Mouse (Mus musculus): ENCODE data around the gene Ppfia2.

Gene Ppfia2

DNA sequence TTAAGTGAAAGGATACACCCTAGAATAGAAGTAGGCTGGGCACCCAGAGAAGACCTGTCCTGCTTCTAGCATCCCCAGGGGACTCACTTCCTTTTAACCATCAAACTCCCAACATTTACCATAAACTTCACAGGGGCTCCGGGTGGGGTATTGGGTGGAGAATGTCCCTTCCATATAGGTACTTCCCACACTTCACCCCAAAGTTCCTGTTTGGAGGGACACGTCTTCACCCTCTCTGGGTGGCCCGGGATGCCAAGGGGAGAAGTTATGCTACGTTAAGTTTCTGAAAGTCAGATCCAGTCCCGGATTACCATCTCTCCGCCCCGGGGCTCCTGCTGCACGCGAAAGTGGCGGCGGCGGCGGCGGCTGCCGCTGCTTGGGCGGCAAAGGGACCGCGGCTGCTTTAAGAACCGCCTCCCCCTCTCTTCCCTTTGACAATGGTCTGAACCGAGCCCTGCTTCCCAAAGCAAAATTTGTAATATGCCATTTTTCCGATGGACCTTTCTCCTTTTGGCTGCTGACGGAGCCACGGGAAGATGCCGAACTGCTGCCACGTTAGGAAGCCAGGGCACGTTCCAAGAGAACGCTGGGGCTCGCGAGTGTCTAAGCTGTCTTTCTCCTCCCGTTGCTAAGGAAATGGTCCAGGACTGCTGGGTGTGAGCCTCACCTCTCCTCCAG lies at the start of gene Ppfia2:
Gene Ppfia2 (plus strand): TSS at position 485 of the 678 bp plus-strand sequence.
- in situ Hi-C loops (cut with MboI, MseI), result loop anchor here (10.0 kb wide), 1 partner anchor 295 kb away; no protein-coding TSS in a partner anchor

DNA sequence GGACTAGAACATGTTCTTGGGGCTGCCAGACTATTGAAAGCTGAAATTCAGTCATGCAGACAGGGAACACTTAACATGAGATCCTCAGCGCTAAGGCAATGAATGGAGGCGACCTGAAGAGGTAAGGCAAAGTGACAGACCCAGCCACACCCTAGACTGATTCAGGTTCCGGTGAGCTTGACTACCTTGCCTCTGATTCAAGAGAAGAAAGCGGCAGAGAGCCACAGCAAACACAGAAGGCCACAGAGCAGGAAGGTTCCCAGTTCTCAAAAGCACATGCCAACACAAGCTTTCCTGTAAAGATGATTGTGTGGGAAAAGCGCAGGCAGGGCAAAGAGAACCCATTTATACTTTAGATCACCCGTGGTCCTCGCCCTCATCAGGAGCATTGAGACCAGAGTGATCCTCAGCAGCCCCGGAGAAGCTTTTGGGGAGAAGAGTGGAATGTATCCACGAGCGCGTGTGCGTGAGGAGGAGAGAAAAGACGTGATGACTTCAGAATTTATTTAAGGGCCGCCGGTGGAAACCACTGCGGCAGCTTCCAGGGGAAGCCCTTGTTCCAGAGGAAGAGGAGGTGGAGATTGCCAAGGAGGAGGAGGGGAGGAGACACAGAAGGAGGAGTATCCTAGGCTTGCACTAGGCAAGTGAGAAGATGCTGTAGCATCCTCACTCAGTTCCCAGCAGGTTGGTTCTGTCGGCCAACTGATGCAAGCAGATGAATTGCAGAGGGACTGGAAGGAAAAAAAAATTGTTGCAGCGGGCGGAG lies 1.0 kb upstream of the Ppfia2 start:
- in situ Hi-C loops (cut with MboI, MseI), result no loop called here

DNA sequence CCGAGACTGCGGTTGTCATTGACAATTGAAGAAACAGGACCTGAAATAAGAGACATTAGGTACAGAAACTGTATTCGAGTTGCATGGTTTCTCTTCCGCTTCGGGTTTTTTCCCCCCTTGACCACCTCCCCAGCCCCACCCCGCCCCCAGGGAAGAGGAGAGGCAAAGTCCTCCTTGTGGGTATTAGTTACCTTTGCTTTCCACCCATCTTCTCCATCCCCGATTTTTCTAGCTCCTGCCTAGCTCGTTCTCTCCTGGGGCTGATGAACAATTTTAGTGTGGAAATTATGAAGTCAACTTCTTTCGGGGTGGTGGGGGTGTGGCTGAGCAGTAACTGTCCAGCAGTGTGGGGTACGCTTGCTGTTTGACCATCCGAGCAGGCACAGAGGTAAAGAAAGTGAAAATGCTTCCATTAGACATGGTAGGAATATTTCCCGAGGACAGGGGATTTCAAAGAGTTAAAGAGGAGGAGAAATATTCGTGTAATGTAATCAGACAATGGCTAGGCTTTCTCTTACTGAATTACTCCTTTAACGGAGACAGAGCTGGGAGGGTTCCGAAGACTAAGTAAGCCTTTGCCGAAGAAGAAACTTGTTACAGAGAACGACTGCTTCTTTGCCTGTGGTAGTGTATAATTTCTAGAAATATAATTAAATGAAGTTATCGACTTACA lies 530 bp downstream of the Ppfia2 start:
- in situ Hi-C loops (cut with MboI, MseI), result loop anchor here (10.0 kb wide), 1 partner anchor 296 kb away; no protein-coding TSS in a partner anchor

DNA sequence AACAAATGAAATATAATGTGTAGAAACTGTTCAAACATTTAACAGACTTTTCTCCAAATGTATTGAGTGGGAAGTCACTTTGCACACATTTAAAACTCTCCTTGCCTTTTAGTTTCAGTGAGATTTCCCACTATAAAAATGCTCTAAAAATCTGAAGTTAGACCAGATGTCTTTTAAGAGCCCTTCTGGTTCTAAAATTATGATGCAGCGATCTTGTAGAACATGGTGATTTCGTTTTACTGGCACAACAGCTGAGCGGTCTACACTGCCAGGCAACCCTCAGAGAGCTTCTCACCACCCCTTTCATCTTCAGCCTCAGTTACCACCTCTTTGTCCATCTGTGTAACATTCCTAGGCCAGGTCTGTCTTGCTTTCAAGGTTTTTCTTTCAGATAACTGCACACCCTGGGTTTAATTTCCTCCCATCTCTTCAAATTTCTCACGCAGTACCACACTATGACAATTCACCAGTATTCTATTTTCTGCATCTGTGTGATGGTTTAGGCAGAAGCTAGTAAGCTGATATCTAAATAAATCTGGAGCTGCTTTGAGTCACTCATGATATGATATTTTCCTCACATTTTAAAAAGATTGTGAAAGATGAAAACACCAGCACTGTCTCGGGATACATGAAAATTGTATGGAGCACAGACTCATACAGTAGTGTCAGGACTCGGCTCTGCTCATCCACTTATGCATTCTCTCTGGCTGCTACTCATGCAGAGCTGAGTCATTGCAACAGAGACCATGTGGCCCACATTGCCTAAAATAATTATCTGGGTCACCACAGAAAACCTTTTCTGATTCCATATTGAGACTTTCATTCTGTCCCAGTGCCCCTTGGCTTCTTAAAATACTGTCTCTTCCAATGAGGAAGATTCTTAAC lies 39.4 kb downstream of the Ppfia2 start:
- in situ Hi-C loops (cut with MboI, MseI), result no loop called here

DNA sequence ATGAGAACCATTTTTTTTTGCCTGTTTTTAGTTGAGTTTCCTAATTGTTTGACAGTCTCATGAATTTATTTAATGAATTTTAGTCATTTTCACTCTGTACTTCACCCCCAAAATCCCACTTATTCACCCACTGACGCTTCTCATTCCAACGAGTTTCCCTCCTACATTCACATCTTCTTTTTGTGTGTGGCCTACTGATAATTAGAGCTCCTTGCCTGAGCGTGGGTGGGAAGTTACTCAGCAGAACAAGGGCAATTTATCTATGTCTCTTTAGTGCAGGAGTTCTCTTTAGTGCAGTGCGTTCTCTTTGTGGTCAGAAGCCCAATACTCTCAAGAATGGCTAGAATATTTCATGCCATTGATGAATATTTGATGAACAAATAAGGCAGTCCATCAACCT lies 95.9 kb downstream of the Ppfia2 start:
- in situ Hi-C loops (cut with MboI, MseI), result no loop called here

DNA sequence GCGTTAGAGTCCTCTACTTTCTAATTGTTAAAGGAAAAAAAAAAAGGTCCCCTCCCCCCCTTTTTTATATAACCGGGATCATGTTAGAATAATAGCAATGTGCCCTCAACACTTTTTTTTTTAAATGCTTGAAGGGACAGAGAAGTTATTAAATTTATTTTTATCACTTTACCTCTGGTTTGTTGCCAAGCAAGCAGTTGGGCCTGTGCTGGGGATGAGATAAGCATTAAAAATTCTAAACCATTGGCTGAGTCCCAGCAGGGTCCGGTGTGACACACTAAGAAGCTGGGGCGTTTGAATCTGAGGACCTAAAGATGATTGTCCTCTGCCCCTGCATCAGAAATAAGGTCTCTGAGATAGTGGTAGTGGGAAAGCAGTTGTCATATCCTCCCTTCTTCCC lies 114.9 kb downstream of the Ppfia2 start:
- in situ Hi-C loops (cut with MboI, MseI), result loop anchor here (25.0 kb wide), 1 partner anchor 723 kb away; no protein-coding TSS in a partner anchor

DNA sequence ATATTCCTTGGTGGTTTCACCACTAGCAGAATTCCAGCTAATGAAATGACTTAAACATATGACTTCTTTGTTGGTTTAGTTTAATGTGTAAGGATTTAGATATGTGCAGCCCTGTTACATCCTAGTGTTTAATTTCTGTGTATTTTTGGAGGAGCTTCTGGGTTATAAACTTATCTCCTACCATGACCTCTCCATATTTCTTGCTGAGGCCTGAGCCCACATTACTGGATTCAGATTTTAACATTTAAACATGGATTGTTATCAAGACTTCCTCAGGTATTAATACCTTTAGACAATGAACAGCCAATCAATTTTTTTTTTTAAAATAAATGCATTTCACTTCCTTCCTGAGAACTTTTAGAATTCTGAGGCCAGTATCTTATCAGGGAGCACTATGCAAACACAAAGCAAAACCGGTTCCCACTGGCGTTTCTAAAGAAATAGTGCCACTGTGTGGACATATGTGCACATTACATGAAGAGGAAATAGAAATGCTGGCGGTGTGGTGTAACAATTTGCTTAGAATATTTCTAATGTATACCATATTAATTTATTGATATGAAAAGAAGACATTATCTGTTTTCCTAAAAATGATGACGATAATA lies 115.4 kb downstream of the Ppfia2 start:
- in situ Hi-C loops (cut with MboI, MseI), result loop anchor here (25.0 kb wide), 1 partner anchor 723 kb away; no protein-coding TSS in a partner anchor

DNA sequence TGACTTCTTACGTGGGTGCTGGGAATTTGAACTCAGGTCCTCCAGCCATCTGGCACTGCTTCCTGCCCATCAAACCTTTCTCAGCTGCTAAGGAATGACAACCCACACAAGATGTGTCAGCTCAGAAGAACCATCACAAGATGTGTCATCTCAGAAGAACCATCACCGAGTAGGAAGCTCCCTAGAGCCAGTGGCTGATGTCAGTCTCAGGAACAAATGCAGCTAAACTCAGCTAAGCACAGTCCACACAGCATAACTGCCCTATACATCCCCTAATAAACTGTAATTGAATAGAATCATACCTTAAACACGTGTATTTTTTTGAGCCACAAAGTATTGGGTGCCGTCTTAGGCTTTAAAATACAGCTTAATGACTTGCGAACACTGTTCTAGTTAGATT lies 117.7 kb downstream of the Ppfia2 start:
- in situ Hi-C loops (cut with MboI, MseI), result loop anchor here (25.0 kb wide), 1 partner anchor 726 kb away; no protein-coding TSS in a partner anchor

DNA sequence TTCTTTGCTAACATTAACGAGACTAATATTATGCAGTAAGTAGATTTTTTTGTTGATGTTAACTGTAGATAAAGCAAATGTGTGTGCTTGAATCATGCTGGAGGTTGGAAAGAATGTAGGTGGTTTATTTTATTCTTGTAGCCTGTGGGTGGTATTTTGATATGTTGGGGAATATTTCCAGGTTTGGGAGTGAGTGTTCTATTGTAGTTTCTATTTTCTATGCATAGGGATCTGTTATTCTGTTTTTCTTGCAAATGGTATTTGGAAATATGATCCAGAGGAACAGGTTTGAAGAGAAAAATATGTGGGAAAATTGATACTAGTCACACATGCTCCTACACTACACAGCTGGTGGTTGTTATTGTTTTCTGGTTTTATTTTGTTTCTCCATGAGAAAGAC lies 120.8 kb downstream of the Ppfia2 start:
- in situ Hi-C loops (cut with MboI, MseI), result loop anchor here (25.0 kb wide), 1 partner anchor 729 kb away; no protein-coding TSS in a partner anchor

DNA sequence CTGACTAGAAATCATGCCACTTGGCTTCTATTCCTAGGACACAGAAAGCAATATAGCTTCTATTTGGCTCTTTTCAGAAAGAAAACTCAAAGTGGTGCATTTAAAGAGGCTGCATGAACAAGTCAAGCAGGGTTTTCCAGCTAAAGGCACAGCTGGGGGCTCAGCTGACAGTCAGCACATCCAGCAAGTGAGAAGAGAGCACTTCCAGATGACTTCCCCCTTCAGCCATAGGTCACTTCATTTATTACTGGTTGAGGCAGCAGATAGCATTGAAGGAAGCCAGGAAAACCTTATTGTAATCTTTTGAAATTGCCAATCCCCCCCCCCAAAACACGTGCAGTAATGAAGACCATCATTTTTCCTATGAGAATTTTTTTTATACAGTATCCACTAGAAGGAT lies 126.8 kb downstream of the Ppfia2 start:
- in situ Hi-C loops (cut with MboI, MseI), result loop anchor here (25.0 kb wide), 1 partner anchor 735 kb away; no protein-coding TSS in a partner anchor

DNA sequence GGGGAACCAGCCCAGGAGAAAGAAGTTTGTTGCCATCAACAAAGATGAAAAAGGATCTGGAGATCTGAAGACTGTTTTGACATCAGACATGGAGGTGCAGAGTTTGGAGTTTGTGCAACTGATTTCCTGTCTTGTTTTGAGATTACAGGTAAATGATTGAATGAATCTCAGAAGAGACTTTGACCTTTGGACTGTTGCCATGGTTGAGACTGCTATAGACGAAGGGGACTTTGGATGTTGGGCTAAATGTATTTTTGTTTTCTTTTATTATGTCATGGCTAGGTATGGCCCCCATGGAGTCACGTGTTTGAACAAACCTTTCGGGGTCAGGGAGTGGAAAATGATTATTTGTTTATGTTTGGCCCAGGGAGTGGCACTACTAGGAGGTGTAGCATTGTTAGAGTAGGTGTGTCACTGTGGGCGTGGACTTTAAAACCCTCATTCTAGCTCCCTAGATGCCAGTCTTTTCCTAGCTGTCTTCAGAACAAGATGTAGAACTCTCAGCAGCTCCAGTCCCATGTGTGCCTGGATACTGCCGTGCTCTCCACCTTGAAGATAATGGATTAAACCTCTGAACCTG lies 133.3 kb downstream of the Ppfia2 start:
- in situ Hi-C loops (cut with MboI, MseI), result no loop called here

DNA sequence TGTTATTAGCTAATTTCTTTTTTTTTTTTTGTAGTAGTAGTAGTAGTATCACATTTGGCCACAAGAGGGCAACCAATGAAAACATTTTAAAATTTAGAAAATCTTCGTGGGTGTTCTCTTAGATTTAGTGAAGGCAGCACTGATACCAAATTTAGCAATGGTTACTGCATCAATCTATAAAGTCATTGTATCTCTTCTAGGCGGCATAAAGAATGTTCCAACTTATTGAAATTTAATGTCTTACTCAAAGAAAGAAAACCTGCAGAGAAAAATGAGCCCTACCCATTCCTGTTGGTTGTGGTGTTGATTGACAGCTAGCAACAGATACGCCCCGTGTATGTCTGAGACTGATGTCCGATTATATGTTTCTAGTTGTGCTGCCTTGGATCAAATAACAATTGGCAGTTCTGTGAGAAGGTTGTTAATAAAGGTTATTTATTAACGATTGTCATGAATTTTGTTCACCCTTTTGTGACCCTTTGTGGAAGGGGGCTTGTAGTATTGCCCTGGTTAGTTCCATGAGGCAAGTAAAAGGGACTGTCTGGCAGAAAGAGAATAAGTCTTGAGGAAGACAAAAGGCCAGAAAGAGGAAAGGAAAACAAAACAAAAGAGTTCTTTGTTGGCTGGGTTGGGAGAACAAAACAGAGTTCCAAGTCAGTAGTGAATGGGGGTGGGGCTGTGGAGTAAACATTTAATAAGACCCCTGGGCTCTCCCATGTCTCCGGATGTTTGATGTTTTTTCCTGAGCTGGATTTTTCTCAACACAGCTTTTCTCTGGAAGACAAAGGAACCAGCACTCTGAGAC lies 139.2 kb downstream of the Ppfia2 start:
- in situ Hi-C loops (cut with MboI, MseI), result no loop called here

DNA sequence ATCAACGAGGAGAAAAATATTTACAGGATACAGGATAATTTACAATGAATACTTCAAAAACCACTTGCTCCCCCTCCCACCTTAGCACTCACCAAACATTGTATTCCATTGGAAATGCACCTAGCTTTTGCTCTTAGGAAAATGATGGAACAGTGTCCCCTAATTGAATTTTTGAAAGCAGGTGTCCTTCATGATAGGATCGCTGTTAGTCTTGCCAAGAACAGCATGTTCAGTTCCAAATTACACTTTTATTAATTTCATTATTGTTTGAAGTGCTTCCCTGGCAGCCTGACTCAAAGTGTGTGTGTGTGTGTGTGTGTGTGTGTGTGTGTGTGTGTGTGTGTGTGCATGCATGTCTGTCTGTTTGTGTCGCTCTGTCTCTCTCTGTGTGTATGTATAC lies 140.1 kb downstream of the Ppfia2 start:
- in situ Hi-C loops (cut with MboI, MseI), result no loop called here

DNA sequence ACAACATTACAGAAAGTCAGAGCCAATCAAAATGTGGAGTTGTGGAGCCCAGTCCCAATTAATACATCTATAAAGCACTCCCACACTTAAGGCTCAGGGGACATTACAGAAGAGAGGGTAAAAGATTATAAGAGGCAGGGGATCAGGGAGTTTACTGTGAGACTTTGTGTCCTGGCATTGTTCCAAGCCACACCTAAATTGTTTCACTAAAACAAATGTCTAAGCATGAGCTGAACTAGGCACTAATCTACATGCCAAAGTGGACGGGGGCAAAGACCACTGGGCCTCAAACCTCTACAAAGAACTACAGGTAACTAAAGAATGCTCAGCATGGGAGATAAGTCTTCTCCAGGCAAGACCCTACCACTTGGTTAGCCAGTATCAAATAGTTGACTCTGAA lies 148.1 kb downstream of the Ppfia2 start:
- in situ Hi-C loops (cut with MboI, MseI), result no loop called here

DNA sequence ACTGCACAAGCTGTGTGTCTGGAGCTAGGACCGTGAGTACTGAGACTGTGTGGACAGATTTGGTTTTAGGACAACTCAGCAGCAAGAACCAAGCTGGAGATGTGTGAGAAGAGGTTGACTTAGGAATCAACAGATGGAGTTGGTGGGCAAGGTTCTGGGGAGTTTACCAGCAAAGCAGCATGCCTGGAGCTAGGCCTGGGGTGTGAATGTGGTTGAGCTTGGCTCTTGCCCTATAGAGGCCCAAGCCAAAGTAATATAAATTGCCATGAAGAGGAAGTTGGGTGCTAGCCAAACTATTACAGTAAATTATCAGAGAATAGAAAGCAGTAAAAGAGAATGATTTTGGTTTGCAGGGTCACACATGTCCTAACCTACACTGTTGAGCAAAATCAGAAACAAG lies 150.8 kb downstream of the Ppfia2 start:
- in situ Hi-C loops (cut with MboI, MseI), result no loop called here

DNA sequence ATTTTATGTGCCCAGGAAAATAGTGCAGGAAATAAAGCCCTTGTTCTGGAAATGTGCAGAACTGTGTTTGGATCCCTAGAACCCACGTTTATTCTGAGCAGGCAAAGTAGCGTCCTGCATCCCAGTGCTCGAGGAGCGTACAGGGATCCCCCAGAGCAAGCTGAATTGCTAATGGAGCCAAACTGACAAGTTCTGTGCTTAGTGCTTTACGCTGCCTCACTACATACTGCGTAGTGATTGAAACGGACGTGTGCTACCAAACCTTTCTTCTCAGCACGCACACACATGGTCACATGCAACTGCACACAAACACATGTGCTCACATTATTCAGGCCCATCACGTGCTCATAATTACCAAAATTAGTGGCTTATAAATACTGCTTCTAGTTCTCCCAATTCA lies 153.2 kb downstream of the Ppfia2 start:
- in situ Hi-C loops (cut with MboI, MseI), result no loop called here

DNA sequence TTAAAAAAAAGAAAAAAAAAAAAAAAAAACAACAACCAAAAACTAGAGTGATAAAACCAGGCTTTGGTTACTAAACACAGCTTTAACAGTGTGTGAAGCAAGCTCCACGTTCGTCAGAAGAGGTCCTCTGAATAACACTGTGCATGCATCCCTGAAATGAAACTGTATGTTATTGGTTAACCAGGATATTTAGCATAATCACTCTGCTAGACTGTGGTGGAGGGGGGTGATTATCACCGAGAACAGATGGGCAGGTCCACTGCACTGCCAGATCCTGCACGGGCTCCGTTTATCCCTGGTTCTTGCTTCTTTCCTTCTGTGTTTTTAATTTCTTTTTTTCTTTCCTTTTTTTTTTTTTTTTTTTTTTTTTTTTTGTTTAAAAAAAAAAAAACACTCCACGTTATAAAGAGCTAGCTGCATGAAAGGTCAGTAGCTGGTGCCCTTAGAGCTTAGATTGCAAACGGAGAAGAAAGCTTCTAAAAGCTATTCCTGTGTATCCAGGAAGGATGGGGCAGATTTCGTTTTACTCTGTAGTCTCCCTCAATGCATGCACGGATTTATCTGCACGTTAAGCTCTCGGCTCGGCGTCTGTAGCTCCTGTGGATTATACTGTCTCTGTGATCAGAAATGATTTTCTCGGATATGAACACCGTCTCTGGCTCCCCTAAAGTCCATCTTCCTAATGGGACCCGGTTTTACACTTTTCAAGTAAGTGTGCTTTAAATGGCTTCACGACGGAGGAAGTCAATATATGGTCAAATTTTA lies 162.2 kb downstream of the Ppfia2 start:
- in situ Hi-C loops (cut with MboI, MseI), result no loop called here

DNA sequence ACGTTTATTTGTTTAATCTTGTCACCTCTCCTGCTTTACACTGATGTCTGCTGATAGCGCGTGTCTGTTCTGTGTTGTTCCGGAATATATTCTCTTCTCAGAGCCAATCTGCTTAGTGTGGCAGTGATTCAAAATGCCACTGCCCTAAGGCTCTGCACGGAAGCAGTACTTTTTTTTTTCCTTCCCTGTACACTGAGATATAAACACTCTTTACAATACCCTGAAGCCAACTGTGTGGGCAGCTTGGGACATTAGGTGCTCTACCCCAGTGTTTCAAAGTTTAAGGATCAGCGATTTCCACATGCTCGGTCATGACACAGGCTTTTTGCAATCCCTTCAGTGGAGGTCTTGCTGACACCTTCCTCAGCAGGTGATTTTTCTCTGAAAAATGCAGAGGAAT lies 163.8 kb downstream of the Ppfia2 start:
- in situ Hi-C loops (cut with MboI, MseI), result no loop called here

DNA sequence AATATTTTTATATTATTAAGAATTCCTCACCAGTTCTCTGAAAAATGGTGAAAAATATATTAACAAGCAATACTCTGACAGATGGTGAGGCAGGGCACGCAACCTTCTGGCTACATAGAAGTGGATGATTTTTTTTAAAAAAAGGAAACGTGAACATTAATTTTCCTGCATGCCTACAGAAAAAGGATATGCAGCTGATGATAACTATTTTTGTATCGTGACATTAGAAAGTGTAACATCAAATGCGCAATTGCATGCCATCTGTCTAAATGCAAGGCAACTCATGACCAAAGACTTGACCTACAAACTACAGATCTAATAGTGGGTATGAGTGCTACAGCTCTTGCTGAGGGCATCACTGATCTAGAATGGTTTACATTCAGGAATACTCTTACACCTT lies 182.1 kb downstream of the Ppfia2 start:
- in situ Hi-C loops (cut with MboI, MseI), result no loop called here

Data from T-helper 2 cell (primary cell).